Mouse (Mus musculus) spleen, adult 2 months (tissue): ENCODE data around the gene Gas2l1.

Source experiments
- CTCF ChIP-seq: fragments of 200-500 bp; IDR thresholded peaks from 2 replicates; pipeline ENCODE4 v1.5.1; 2011; ENCODE audit warnings: mild to moderate bottlenecking, inconsistent platforms; ENCODE audit not compliant: insufficient read depth, insufficient read length, insufficient replicate concordance; ENCODE audit errors: extremely low read depth
- POLR2A ChIP-seq: fragments of 200-500 bp; IDR thresholded peaks from 2 replicates; pipeline ENCODE4 v1.6.1; 2011; ENCODE audit warnings: low read depth, low read length, inconsistent platforms

- TF ChIP-seq CTCF (no peak), POLR2A (no peak)
Measured at GRCm38 (mm10) chr11:5054151-5054550, 11.0 kb downstream of the Gas2l1 start.
